Mouse (Mus musculus) forebrain, embryonic 11.5 days (tissue): Measurements from ENCODE around the gene Cntnap2. TPM values are rescaled to one million over a fixed set of nuclear protein-coding genes. Genes with fewer than 3 reads are reported as not detected.

Experiments
- ATAC-seq: fragments of 200-750 bp; cut with Nextera tagmentation; replicated peaks from 2 replicates; pipeline ENCODE4 v1.8.0; 2017; ENCODE audit warnings: moderate TSS enrichment; ENCODE audit not compliant: low FRiP score
- DNase-seq: peaks from one replicate; pipeline ENCODE4 v3.0.0-alpha.2; 2017; ENCODE audit warnings: low spot score
- H3K27ac ChIP-seq: fragments of 300-500 bp; sonication (generic); 2 replicates; pipeline ENCODE4 v1.5.1; 2014; ENCODE audit warnings: low read depth, low read length
- H3K27me3 ChIP-seq: fragments of 300-500 bp; sonication (generic); 2 replicates; pipeline ENCODE4 v1.6.1; 2014; ENCODE audit warnings: mild to moderate bottlenecking, low read length, mixed read lengths; ENCODE audit not compliant: control insufficient read depth, insufficient read depth
- H3K36me3 ChIP-seq: fragments of 300-500 bp; sonication (generic); 2 replicates; pipeline ENCODE4 v1.6.1; 2014; ENCODE audit warnings: mild to moderate bottlenecking, low read length, moderate library complexity, mixed read lengths; ENCODE audit not compliant: control insufficient read depth, insufficient read depth
- H3K4me1 ChIP-seq: fragments of 300-500 bp; sonication (generic); replicated peaks from 2 replicates; pipeline ENCODE4 v1.6.1; 2014; ENCODE audit warnings: low read length, mixed read lengths; ENCODE audit not compliant: control insufficient read depth, insufficient read depth
- H3K4me2 ChIP-seq: fragments of 300-500 bp; sonication (generic); 2 replicates; pipeline ENCODE4 v1.6.1; 2014; ENCODE audit warnings: low read depth, mild to moderate bottlenecking, low read length, moderate library complexity, mixed read lengths; ENCODE audit not compliant: severe bottlenecking
- H3K4me3 ChIP-seq: fragments of 300-500 bp; sonication (generic); 2 replicates; pipeline ENCODE4 v1.5.1; 2014; ENCODE audit warnings: low read depth, low read length
- H3K9ac ChIP-seq: fragments of 300-500 bp; sonication (generic); 2 replicates; pipeline ENCODE4 v1.6.1; 2014; ENCODE audit warnings: low read length
- H3K9me3 ChIP-seq: fragments of 300-500 bp; sonication (generic); 2 replicates; pipeline ENCODE4 v1.6.1; 2016; ENCODE audit warnings: low read length, mixed read lengths; ENCODE audit not compliant: control insufficient read depth
- WGBS: fragments of 180-500 bp; shearing (Covaris S2); extraction: QIAGEN DNeasy Blood & Tissue Kit; methylation state at CpG from one replicate; pipeline ENCODE4 v1.1.7; 2014; 5-methylcytosine and 5-hydroxymethylcytosine counted together
- polyA plus RNA-seq: library from polyadenylated mRNA; unstranded; fragments of >200 nt; fragmentation: Nextera tagmentation; extraction: Ambion mirVana; gene quantifications from 2 replicates; pipeline ENCODE4 v1.2.1, GENCODE M21; 2014

The Cntnap2 gene
- polyA plus RNA-seq, 1 experiment from 2014 or later: 69.6 TPM

DNA sequence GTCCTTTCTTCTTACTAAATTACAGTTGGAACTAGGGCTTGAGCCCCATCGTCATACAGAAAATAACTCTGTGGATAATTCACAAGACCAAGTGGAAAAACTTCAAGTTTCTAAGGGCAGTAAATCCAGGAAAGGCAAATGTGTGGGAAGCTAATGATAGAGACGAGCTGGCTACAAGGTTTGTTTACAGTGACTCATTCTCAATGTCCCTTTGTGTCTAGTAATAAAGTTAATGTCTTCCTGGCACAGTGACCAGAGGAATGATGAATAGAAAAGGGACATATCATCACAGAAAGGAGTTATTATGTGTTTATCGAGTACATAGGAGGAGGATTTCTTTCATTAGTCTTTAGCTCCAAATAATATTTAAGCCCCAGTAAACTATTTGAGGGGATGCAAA lies 828.7 kb downstream of the Cntnap2 start:
- WGBS: 84% methylated on average over 3 of the region's 3 CpGs
- no peak for DNase-seq
- H3K9ac ChIP-seq: no peak overlapping the region
- H3K9me3 ChIP-seq: no peaks in the 10 kb centered on the region
- no peak overlapping the region for H3K4me2 ChIP-seq
- H3K27ac ChIP-seq: no peak overlapping the region
- H3K4me1 ChIP-seq: no peaks in the 10 kb centered on the region
- no peaks in the 10 kb centered on the region for H3K36me3 ChIP-seq
- H3K4me3 ChIP-seq: no peak overlapping the region
- no peaks in the 10 kb centered on the region for H3K27me3 ChIP-seq
- ATAC-seq: no peak

DNA sequence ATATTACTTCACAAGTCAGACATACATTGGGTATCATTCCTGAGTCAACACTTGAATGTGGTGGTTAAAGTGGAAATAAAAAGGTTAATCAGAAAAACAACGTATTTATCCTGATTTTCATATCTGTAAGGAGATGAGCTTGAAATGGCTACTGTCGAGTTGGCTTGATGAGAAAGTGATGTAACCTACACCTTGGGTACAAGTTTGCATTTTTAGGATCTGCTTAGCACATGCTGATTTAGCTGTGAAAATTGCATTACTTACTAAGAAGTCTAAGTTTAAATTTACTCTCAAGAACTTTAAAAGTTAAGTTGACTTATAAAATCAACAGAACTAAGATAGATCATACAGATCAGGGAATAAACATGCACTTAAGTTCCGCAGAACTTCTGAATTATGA lies 879.1 kb downstream of the Cntnap2 start:
- 83% methylated on average over 3 of the region's 3 CpGs for WGBS
- H3K9me3 ChIP-seq: no peaks in the 10 kb centered on the region
- DNase-seq (no peak), ATAC-seq (no peak)
- no peak overlapping the region for H3K4me3 ChIP-seq
- no peaks in the 10 kb centered on the region for H3K4me1 ChIP-seq
- no peak overlapping the region for H3K27ac ChIP-seq
- no peak overlapping the region for H3K9ac ChIP-seq
- no peaks in the 10 kb centered on the region for H3K27me3 ChIP-seq
- H3K4me2 ChIP-seq: no peak overlapping the region
- H3K36me3 ChIP-seq: no peaks in the 10 kb centered on the region

DNA sequence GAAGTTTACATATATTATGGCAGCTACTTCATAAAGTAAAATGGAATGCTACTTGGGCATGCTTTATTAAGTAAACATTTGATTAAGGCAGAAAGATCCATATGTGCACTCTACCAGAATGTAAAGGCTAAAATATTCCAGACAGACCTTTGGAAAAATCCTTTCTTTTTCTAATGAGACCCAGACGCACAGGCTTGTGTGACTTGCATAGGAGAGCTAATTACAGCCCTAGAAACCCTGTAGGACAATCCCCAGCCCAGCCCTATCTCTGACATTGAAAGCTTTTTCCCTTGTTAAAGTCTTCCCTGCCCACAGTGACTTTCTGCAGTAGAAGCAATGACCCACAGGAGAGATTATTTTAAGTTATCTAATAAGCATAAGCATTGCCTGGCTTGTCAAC lies 879.6 kb downstream of the Cntnap2 start:
- no peak overlapping the region for H3K4me2 ChIP-seq
- no peak overlapping the region for H3K27ac ChIP-seq
- no peak overlapping the region for H3K4me3 ChIP-seq
- no peaks in the 10 kb centered on the region for H3K4me1 ChIP-seq
- no peak overlapping the region for H3K9ac ChIP-seq
- no peaks in the 10 kb centered on the region for H3K9me3 ChIP-seq
- no peaks in the 10 kb centered on the region for H3K27me3 ChIP-seq
- ATAC-seq: peak; percentile 66
- DNase-seq: no peak
- 18% methylated on average over 1 of the region's 1 CpGs for WGBS
- no peaks in the 10 kb centered on the region for H3K36me3 ChIP-seq

GRCm38 (mm10) chr6:45945144-45945985 lies 886.2 kb downstream of the Cntnap2 start:
- Histone ChIP-seq H3K4me1 (no peaks in the 10 kb centered on the region), H3K27me3 (no peaks in the 10 kb centered on the region), H3K9ac (no peak overlapping the region), H3K27ac (no peak overlapping the region), H3K36me3 (no peaks in the 10 kb centered on the region), H3K4me3 (no peak overlapping the region), H3K9me3 (no peaks in the 10 kb centered on the region), H3K4me2 (no peak overlapping the region)
- ATAC-seq (no peak), DNase-seq (no peak)
- WGBS: 60% methylated on average over 3 of the region's 3 CpGs

- H3K36me3 ChIP-seq: no peaks in the 10 kb centered on the region
- no peaks in the 10 kb centered on the region for H3K4me1 ChIP-seq
- H3K4me2 ChIP-seq: no peak overlapping the region
- ATAC-seq: no peak
- no peak overlapping the region for H3K9ac ChIP-seq
- no peak for DNase-seq
- H3K27ac ChIP-seq: no peak overlapping the region
- no peaks in the 10 kb centered on the region for H3K27me3 ChIP-seq
- no peak overlapping the region for H3K4me3 ChIP-seq
- no peaks in the 10 kb centered on the region for H3K9me3 ChIP-seq
Measured at GRCm38 (mm10) chr6:45954773-45955172, 895.6 kb downstream of the Cntnap2 start.

GRCm38 (mm10) chr6:45964494-45964893 lies 905.3 kb downstream of the Cntnap2 start:
- 85% methylated on average over 1 of the region's 1 CpGs for WGBS
- ATAC-seq: no peak

DNA sequence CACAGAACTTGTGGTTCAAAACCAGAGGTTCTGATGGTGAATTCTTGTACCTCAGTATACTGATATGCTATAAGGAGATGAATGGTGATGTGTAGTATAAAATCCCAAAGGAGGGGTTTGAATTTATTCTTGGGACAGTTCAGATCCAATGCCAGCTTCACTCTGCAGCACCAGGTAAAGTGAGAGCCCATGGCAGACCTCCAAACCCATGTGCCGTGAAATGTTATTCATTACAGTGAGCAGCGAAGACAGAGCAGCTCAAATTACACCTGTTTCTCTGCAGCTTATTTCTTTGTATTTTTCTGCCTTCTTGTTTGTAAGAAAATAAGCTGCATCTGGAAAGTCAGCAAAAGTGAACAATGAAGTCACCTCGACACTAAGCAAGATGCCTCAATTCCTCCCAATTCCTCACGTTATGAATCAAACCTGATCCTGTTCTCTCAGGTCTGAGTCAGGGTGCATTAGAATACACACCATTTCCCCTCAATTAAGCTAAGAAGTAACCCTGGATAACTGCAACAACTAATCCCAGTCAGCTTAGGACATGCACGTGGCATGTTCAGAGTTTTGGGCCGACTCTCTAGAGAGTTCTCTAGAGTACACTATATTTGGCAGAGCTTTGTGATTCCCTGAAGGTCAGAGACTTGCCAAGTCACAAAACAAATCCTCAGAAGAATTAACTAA lies 915.5 kb downstream of the Cntnap2 start:
- no peaks in the 10 kb centered on the region for H3K4me1 ChIP-seq
- no peak overlapping the region for H3K27ac ChIP-seq
- no peak overlapping the region for H3K9ac ChIP-seq
- H3K9me3 ChIP-seq: no peaks in the 10 kb centered on the region
- no peaks in the 10 kb centered on the region for H3K27me3 ChIP-seq
- no peaks in the 10 kb centered on the region for H3K36me3 ChIP-seq
- no peak for DNase-seq
- WGBS: 66% methylated on average over 6 of the region's 6 CpGs
- no peak overlapping the region for H3K4me2 ChIP-seq
- ATAC-seq: no peak
- no peak overlapping the region for H3K4me3 ChIP-seq

More at GRCm38 (mm10) chr6:45964494-45964893, 905.3 kb downstream of the Cntnap2 start:
- Histone ChIP-seq H3K9ac (no peak overlapping the region), H3K9me3 (no peaks in the 10 kb centered on the region), H3K36me3 (no peaks in the 10 kb centered on the region), H3K4me1 (no peaks in the 10 kb centered on the region), H3K27ac (no peak overlapping the region), H3K4me3 (no peak overlapping the region), H3K4me2 (no peak overlapping the region), H3K27me3 (no peaks in the 10 kb centered on the region)
- DNase-seq: no peak

- Histone ChIP-seq H3K9ac (no peak overlapping the region), H3K9me3 (no peaks in the 10 kb centered on the region), H3K27me3 (no peaks in the 10 kb centered on the region), H3K36me3 (no peaks in the 10 kb centered on the region), H3K4me2 (no peak overlapping the region), H3K4me1 (no peaks in the 10 kb centered on the region), H3K27ac (no peak overlapping the region), H3K4me3 (no peak overlapping the region)
- no peak for ATAC-seq
- WGBS: 91% methylated on average over 2 of the region's 2 CpGs
- DNase-seq: no peak
Measured at GRCm38 (mm10) chr6:45979171-45979570, 920.0 kb downstream of the Cntnap2 start.
